Mouse (Mus musculus) right cerebral cortex, postnatal 10 days (tissue): ENCODE data around the gene Hspa2.
"Not testable (repeated sequence)": the region's sequence is repeated elsewhere in the genome, so short reads cannot be mapped to it uniquely, and the experiment has no call there.

Source experiments
- DNase-seq, 2 experiments: peaks; one replicate each; pipeline ENCODE4 v3.0.0; 2021; ENCODE audit warnings: low spot score in 2 of 2

The Hspa2 gene

GRCm38 (mm10) chr12:76434111-76434510 lies 30.1 kb downstream of the Hspa2 start:
- DNase-seq: no peak

- DNase-seq: no peak
Measured at GRCm38 (mm10) chr12:76435084-76435483, 31.1 kb downstream of the Hspa2 start.

DNA sequence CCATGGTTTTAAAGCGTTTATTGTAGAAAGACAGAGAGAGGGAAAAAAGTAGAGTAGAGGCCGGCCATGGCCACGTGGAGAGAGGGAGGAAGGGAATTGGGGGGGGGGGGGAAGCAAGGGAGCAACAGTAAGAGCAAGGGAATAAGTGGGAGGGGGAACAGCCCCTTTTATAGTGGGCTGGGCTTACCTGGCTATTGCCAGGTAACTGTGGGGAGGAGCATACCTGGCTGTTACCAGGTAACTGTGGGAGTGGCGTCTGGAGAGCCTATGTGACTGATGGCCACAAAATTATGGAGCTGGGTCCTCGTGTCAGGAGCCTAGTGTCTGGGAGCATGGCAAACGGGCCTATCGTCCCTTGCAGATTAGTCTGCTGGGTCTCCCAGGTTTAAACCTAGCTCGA lies 31.6 kb downstream of the Hspa2 start:
- no peak for DNase-seq

DNA sequence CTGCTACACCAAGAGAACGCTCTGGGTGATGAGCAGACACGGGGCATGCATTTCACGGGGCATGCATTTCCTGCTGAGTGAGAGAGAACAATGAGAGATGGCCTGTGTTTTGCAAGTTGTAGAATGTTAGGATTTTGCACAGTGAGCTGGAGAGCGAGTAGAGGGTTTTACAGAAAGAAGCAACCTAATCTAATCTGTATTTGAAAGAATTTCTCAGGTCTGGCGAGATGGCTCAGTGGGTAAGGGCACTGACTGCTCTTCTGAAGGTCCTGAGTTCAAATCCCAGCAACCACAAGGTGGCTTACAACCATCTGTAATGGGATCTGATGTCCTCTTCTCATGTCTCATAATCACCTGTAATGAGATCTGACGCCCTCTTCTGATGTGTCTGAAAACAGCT lies 39.5 kb downstream of the Hspa2 start:
- DNase-seq: not testable (repeated sequence)

GRCm38 (mm10) chr12:76444359-76444772 lies 40.4 kb downstream of the Hspa2 start:
- DNase-seq: no peak

GRCm38 (mm10) chr12:76444862-76445261 lies 40.9 kb downstream of the Hspa2 start:
- DNase-seq: no peak

GRCm38 (mm10) chr12:76446201-76446600 lies 42.2 kb downstream of the Hspa2 start:
- no peak for DNase-seq

GRCm38 (mm10) chr12:76448127-76448526 lies 44.2 kb downstream of the Hspa2 start:
- no peak for DNase-seq

DNA sequence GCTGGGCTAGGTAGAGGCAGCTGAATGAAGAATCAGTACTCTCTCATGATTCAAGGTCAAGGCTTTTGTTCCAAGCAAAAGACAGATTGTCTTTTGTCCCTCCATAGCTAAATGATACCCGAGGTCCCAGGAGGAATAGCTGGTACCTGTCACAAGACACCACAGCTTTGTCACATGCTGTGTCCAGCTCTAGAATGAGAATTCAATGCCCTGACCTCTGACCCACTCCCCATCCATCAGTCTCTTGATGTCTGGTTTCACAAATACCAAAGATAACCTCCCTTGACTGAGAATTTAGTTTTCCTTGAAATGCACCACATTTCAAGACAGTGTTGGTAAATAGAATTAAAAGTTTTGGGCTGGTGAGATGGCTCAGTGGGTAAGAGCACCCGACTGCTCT lies 48.2 kb downstream of the Hspa2 start:
- no peak for DNase-seq
